Mouse (Mus musculus) stomach, embryonic 16.5 days (tissue): Measurements from ENCODE around the gene N4bp2l1. TPM values are rescaled to one million over a fixed set of nuclear protein-coding genes. Genes with fewer than 3 reads are reported as not detected.
"Not testable (repeated sequence)": the region's sequence is repeated elsewhere in the genome, so short reads cannot be mapped to it uniquely, and the experiment has no call there.

ENCODE experiments used
- ATAC-seq: fragments of 200-750 bp; cut with Nextera tagmentation; 2 replicates; pipeline ENCODE4 v1.8.0; 2017; ENCODE audit warnings: moderate number of reproducible peaks, moderate TSS enrichment; ENCODE audit not compliant: insufficient read depth, low FRiP score
- H3K27ac ChIP-seq: fragments of 300-500 bp; sonication (generic); 2 replicates; pipeline ENCODE4 v1.5.1; 2014; ENCODE audit warnings: low read length
- H3K27me3 ChIP-seq: fragments of 300-500 bp; sonication (generic); 2 replicates; pipeline ENCODE4 v1.6.1; 2014; ENCODE audit warnings: low read length, control low read depth, mixed read lengths; ENCODE audit not compliant: control insufficient read depth, insufficient read depth
- H3K36me3 ChIP-seq: fragments of 300-500 bp; sonication (generic); 2 replicates; pipeline ENCODE4 v1.6.1; 2014; ENCODE audit warnings: low read length; ENCODE audit not compliant: control insufficient read depth, insufficient read depth
- H3K4me1 ChIP-seq: fragments of 300-500 bp; sonication (generic); 2 replicates; pipeline ENCODE4 v1.6.1; 2014; ENCODE audit warnings: low read length, control low read depth, mixed read lengths; ENCODE audit not compliant: control insufficient read depth, insufficient read depth
- H3K4me2 ChIP-seq: fragments of 300-500 bp; sonication (generic); 2 replicates; pipeline ENCODE4 v1.6.1; 2014; ENCODE audit warnings: low read depth, low read length, mixed read lengths
- H3K4me3 ChIP-seq: fragments of 300-500 bp; sonication (generic); replicated peaks from 2 replicates; pipeline ENCODE4 v1.5.1; 2014; ENCODE audit warnings: mild to moderate bottlenecking, low read length
- H3K9ac ChIP-seq: fragments of 300-500 bp; sonication (generic); 2 replicates; pipeline ENCODE4 v1.6.1; 2014; ENCODE audit warnings: low read length
- H3K9me3 ChIP-seq: fragments of 300-500 bp; sonication (generic); replicated peaks from 2 replicates; pipeline ENCODE4 v1.6.1; 2016; ENCODE audit warnings: low read length, control low read depth; ENCODE audit not compliant: control insufficient read depth
- WGBS: fragments of 180-500 bp; shearing (Covaris S2); extraction: QIAGEN DNeasy Blood & Tissue Kit; methylation state at CpG from one replicate; pipeline ENCODE4 v1.1.7; 2014; 5-methylcytosine and 5-hydroxymethylcytosine counted together
- polyA plus RNA-seq: library from polyadenylated mRNA; unstranded; fragments of >200 nt; fragmentation: Nextera tagmentation; extraction: Ambion mirVana; gene quantifications from 2 replicates; pipeline ENCODE4 v1.2.1, GENCODE M21; 2015

Gene N4bp2l1
- 6.6 and 8.3 TPM in 2 replicates for polyA plus RNA-seq

DNA sequence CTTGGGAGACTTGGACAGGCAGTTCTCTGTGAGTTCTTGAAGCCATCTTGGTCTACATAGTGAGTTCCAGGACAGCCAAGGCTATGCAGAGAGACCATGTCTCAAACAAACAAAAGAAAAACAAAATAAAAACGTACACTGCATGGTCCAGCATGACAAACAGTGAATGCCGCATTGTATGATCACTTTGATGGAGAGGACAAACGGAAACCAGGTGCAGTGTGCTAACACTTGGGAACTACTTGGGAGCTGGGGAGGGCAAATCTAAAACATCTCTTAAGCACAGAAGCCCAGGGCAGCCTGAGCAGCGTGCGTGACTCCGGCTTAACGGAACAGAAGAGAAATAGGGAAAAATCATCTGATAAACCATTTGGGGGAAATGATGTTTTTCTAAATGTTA is at the start of gene N4bp2l1:
Gene N4bp2l1 (minus strand): TSS at position 101 of the 400 bp plus-strand sequence.
- H3K27me3 ChIP-seq: no peaks in the 10 kb centered on the region
- no peak for ATAC-seq
- H3K9ac ChIP-seq: no peak within 1 kb of the TSS
- peaks cover 21% of the 10 kb centered on the region for H3K4me1 ChIP-seq
- H3K9me3 ChIP-seq: no peaks in the 10 kb centered on the region
- no peaks in the 10 kb centered on the region for H3K36me3 ChIP-seq
- WGBS: 85% methylated on average over 7 of the region's 7 CpGs
- H3K4me2 ChIP-seq: no peak within 1 kb of the TSS
- no peak within 1 kb of the TSS for H3K4me3 ChIP-seq
- no peak within 1 kb of the TSS for H3K27ac ChIP-seq

DNA sequence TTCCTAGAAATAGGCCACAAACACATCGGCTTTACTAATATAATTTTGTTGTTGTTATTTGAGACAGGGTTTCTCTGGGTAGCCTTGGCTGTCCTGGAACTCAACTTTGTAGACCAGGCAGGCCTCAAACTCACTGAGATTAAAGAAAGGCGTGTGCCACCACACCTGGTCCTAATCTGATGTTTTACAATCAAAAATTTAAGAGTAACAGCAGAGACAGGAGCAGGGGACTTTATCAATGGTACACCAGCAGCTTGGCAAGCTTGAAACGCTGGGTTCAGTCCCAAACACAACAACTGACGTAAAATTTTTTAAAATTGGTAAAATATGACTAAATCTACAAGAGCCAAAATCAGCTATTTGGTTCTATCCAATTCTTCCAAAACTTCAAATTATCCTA is 47.9 kb upstream of the N4bp2l1 start:
- no peak overlapping the region for H3K9ac ChIP-seq
- no peak overlapping the region for H3K4me3 ChIP-seq
- WGBS: 83% methylated on average over 4 of the region's 4 CpGs
- peaks cover 21% of the 10 kb centered on the region for H3K36me3 ChIP-seq
- H3K9me3 ChIP-seq: no peaks in the 10 kb centered on the region
- no peak overlapping the region for H3K4me2 ChIP-seq
- no peaks in the 10 kb centered on the region for H3K27me3 ChIP-seq
- no peaks in the 10 kb centered on the region for H3K4me1 ChIP-seq
- no peak overlapping the region for H3K27ac ChIP-seq
- no peak for ATAC-seq

DNA sequence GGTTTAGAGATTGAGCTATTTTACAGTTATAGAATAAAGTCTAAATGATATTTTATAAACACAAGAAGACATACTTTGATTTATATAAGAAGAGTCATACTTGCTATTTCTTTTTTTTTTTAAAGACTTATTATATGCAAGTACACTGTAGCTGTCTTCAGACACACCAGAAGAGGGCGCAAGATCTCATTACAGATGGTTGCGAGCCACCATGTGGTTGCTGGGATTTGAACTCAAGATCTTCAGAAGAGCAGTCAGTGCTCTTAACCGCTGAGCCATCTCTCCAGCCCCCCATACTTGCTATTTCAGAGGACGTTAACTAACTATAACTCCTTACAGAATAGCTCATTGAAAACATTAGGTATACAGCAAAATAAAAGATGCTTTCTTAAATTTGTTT is 46.4 kb upstream of the N4bp2l1 start:
- WGBS: 96% methylated on average over 4 of the region's 4 CpGs
- ATAC-seq, H3K27me3 ChIP-seq: not testable (repeated sequence)

DNA sequence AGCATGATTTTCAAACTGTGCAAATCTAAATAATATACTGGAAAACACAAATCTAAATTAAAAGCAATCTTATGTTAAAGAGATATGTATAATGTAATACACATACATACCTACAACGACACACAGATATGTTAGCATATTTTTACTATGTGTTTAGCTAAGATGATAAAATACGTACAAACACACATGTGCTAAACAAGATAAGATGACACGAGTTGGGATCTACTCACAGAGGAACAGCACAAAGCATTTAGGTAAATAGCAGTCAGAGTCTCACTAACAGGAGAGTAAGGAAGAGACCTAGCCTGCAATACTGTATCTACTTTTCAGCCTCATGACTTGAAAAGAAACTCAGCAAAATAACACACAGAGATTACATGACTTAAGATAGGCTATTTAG is 44.5 kb upstream of the N4bp2l1 start:
- ATAC-seq: no peak
- no peaks in the 10 kb centered on the region for H3K27me3 ChIP-seq
- no peak overlapping the region for H3K4me3 ChIP-seq
- H3K4me2 ChIP-seq: no peak overlapping the region
- no peak overlapping the region for H3K27ac ChIP-seq
- WGBS: 86% methylated on average over 3 of the region's 3 CpGs
- H3K9me3 ChIP-seq: no peaks in the 10 kb centered on the region
- H3K4me1 ChIP-seq: no peaks in the 10 kb centered on the region
- H3K36me3 ChIP-seq: peaks cover 13% of the 10 kb centered on the region
- no peak overlapping the region for H3K9ac ChIP-seq

More for the DNA sequence above, 46.4 kb upstream of the N4bp2l1 start:
- not testable (repeated sequence) for H3K9me3 ChIP-seq, H3K4me1 ChIP-seq, H3K9ac ChIP-seq, H3K4me2 ChIP-seq, H3K27ac ChIP-seq, H3K4me3 ChIP-seq
- peaks cover 13% of the 10 kb centered on the region for H3K36me3 ChIP-seq

DNA sequence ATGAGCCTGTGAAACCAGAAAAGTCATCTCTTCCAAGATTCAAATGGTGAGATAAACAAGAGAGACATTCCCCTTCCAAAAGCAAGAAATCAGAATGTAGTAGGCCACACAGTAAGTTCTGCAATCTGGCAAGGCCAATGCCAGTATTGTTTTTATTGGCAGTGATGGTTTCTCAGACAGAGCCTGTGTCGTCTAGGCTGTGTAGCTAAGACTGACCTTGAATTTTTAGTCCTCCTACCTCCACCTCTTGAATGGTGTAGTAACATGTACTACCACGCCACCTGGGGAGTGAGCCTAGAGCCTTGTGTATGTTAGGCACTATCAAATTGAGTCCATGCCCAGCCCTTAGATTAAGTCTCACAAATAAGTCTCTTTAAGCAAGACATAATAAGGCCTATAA is 32.7 kb upstream of the N4bp2l1 start:
- H3K27ac ChIP-seq: no peak overlapping the region
- no peaks in the 10 kb centered on the region for H3K4me1 ChIP-seq
- H3K4me3 ChIP-seq: no peak overlapping the region
- no peaks in the 10 kb centered on the region for H3K9me3 ChIP-seq
- H3K4me2 ChIP-seq: no peak overlapping the region
- H3K36me3 ChIP-seq: peaks cover 5% of the 10 kb centered on the region; the same call in 1 of the 2 replicates
- no peak for ATAC-seq
- 87% methylated on average over 2 of the region's 2 CpGs for WGBS
- no peaks in the 10 kb centered on the region for H3K27me3 ChIP-seq
- H3K9ac ChIP-seq: no peak overlapping the region

DNA sequence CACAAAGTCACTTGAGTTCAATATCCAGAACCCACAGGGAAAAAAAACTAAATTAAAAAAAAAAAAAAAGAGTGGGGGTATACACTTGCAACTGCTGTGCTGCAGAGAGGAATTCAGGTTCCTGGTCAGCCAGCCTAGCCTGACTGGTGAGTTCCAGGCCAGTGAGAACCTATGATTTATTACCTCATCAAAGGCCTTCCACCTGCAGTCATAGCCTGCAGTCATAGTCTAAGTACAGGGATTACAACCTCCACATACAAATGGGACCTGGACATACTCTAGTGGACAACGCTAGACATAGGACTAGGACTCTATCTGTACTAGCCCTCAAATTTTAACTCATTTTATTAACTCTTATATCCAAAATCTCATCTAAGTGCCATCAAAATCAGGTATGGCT is 32.3 kb upstream of the N4bp2l1 start:
- 85% methylated on average over 1 of the region's 1 CpGs for WGBS
- 0 out of 2 replicates have a peak, but pooled peaks cover 3% of the 10 kb centered on the region for H3K36me3 ChIP-seq
- ATAC-seq: no peak
- H3K27me3 ChIP-seq: no peaks in the 10 kb centered on the region
- no peaks in the 10 kb centered on the region for H3K9me3 ChIP-seq
- H3K4me1 ChIP-seq: no peaks in the 10 kb centered on the region
- no peak overlapping the region for H3K9ac ChIP-seq
- H3K27ac ChIP-seq: no peak overlapping the region
- no peak overlapping the region for H3K4me3 ChIP-seq
- H3K4me2 ChIP-seq: no peak overlapping the region

DNA sequence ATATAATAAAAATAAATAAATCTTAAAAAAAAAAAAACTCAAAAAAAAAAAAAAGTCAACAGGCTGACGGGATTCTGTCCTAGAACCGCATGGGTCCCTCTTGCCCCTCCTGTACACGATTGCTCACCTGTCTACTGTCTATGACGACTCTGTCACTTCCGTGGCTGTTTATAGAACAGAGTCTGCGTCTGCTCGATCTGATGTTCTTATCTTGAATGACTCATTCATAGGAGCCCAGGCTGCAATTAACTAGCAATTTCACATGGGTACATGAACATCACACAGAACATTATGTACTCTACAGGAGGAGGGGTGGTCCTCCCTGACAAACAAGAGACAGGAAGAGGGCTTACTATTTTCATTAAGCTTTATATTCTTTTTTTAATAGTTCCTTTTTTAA is 28.5 kb upstream of the N4bp2l1 start:
- ATAC-seq: peak; percentile 37; the same call in 1 of the 2 replicates
- WGBS: 70% methylated on average over 7 of the region's 7 CpGs
- H3K36me3 ChIP-seq: 0 out of 2 replicates have a peak, but pooled peaks cover 3% of the 10 kb centered on the region

DNA sequence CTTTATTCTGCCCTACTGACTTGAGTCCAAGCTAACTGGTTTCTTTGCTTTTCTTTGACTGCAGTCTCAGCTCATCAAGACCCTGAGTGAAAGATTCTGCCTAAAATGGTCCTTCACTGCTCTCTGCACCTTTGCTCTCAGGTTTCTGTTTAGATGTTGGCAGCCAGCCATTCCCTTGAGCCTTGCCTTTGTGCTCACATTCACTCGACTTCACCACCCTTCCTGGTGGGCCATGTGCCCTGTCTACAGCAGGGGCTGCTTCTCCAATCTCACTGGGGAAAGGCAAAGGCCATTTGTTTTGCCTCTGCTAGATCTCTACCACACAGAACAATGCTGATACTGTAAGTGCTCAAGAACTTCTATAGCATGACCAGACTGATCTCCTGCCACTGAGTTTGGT is 25.8 kb upstream of the N4bp2l1 start:
- Histone ChIP-seq H3K4me2 (no peak overlapping the region), H3K36me3 (no peaks in the 10 kb centered on the region), H3K9ac (no peak overlapping the region), H3K27ac (peak overlapping the region; percentile 4; the same call in 1 of the 2 replicates), H3K4me1 (no peaks in the 10 kb centered on the region), H3K27me3 (no peaks in the 10 kb centered on the region), H3K4me3 (no peak overlapping the region), H3K9me3 (no peaks in the 10 kb centered on the region)
- 0 out of 2 replicates have a peak, but pooled peaks have one; percentile 25 for ATAC-seq
- 6% methylated on average over 1 of the region's 1 CpGs for WGBS

More for the DNA sequence above, 28.5 kb upstream of the N4bp2l1 start:
- Histone ChIP-seq H3K4me2 (no peak overlapping the region), H3K4me3 (no peak overlapping the region), H3K4me1 (no peaks in the 10 kb centered on the region), H3K9me3 (no peaks in the 10 kb centered on the region), H3K27me3 (no peaks in the 10 kb centered on the region), H3K9ac (no peak overlapping the region), H3K27ac (no peak overlapping the region)

DNA sequence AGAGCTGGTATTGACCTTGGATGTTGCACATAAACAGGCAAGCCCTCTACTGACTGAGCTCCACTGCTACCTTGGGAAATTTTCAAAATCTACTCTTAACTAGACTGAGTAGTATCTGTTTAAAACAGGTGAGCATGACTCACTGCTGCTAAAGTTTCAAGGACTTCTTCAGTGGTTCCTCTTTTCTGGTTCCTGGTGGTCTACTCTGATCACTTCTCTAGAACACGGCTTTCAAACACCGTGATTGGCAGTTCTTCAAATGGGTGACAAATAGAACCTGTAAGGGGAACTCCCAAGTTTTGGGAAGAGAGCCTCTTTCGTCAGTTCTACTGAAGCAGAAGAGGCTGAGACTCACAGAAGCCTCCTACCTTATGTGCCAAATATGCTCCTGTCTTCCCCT is 24.6 kb upstream of the N4bp2l1 start:
- Histone ChIP-seq H3K4me2 (no peak overlapping the region), H3K27ac (no peak overlapping the region), H3K36me3 (no peaks in the 10 kb centered on the region), H3K27me3 (no peaks in the 10 kb centered on the region), H3K9ac (no peak overlapping the region), H3K4me1 (no peaks in the 10 kb centered on the region), H3K4me3 (no peak overlapping the region), H3K9me3 (no peaks in the 10 kb centered on the region)
- no peak for ATAC-seq
- WGBS: 86% methylated on average over 3 of the region's 3 CpGs
